25 mouse cellular contexts compared by ENCODE assay signal in the genomic region with DNA sequence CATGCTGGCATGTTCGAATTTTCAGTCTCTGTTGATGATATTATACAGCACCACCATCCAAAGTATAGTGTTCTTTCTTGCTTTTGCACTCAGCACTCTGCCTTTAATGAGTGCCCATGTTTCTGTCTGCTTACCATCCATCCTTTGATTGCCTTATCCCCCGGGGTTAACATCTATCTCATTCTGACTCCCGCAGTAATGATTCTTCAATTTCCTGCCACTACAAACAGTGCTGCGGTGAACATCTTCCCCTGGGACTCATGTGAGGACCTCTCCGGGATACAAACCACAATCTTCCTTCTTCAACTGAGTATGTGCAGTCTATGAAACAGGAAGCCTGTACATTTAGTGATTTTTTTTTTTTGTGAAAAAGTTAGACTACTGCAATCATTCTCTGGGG.
DNase-seq lines count a peak whose midpoint lies in the region; ATAC-seq and TF ChIP-seq lines count a peak whose summit lies in the region.
"Had no signal": no experiment of that assay in that cellular context is flagged by ENCODE, and none has a peak within 500 bp of the region (broad histone marks: within the 10 kb centered on the region; RNA-seq: fewer than 3 reads in every experiment).

No protein-coding gene starts in this region.

- H3K36me3 ChIP-seq in embryonic facial prominence, embryonic 14.5 days (ENCODE audit: control insufficient read depth, insufficient read depth, low read length), result no peaks in the 10 kb centered on the region
- H3K36me3 ChIP-seq in embryonic facial prominence, embryonic 10.5 days (replicated peaks), result no peaks in the 10 kb centered on the region
- H3K36me3 ChIP-seq in hindbrain, postnatal 0 days (ENCODE audit: insufficient read depth, low read length), result no peaks in the 10 kb centered on the region
- H3K36me3 ChIP-seq in hindbrain, embryonic 11.5 days (ENCODE audit: control insufficient read depth, insufficient read depth, low read length), result no peaks in the 10 kb centered on the region
- no peaks in the 10 kb centered on the region for H3K36me3 ChIP-seq in midbrain, postnatal 0 days (ENCODE audit: insufficient read depth, low read length)
- H3K36me3 ChIP-seq in midbrain, embryonic 10.5 days, result no peaks in the 10 kb centered on the region
- no peaks in the 10 kb centered on the region for H3K36me3 ChIP-seq in embryonic facial prominence, embryonic 15.5 days
- H3K36me3 ChIP-seq: embryonic facial prominence, embryonic 12.5 days; forebrain, embryonic 15.5 days; G1E had no signal

- no peaks in the 10 kb centered on the region for H3K9me3 ChIP-seq in embryonic facial prominence, embryonic 14.5 days (ENCODE audit: control insufficient read depth, low read length)
- no peaks in the 10 kb centered on the region for H3K9me3 ChIP-seq in embryonic facial prominence, embryonic 10.5 days
- H3K9me3 ChIP-seq in hindbrain, postnatal 0 days (ENCODE audit: low read length), result no peaks in the 10 kb centered on the region
- no peaks in the 10 kb centered on the region for H3K9me3 ChIP-seq in hindbrain, embryonic 11.5 days (ENCODE audit: control insufficient read depth, low read length)
- H3K9me3 ChIP-seq in midbrain, postnatal 0 days (ENCODE audit: low read length), result no peaks in the 10 kb centered on the region
- H3K9me3 ChIP-seq in midbrain, embryonic 10.5 days (replicated peaks), result no peaks in the 10 kb centered on the region
- H3K9me3 ChIP-seq in embryonic facial prominence, embryonic 15.5 days (replicated peaks), result no peaks in the 10 kb centered on the region
- H3K9me3 ChIP-seq: embryonic facial prominence, embryonic 12.5 days; forebrain, embryonic 13.5 days; forebrain, embryonic 15.5 days had no signal

- TF ChIP-seq CTCF in hindbrain, postnatal 0 days (IDR thresholded peaks at IDR 0.05; ENCODE audit: low read depth), result no peak
- no peak for TF ChIP-seq CTCF in midbrain, postnatal 0 days (IDR thresholded peaks at IDR 0.05)

- no peak overlapping the region for H3K9ac ChIP-seq in embryonic facial prominence, embryonic 14.5 days (ENCODE audit: low read depth, low read length)
- no peak overlapping the region for H3K9ac ChIP-seq in hindbrain, postnatal 0 days (replicated peaks; ENCODE audit: low read length)
- no peak overlapping the region for H3K9ac ChIP-seq in hindbrain, embryonic 11.5 days (ENCODE audit: low read depth, low read length)
- no peak overlapping the region for H3K9ac ChIP-seq in midbrain, postnatal 0 days (replicated peaks; ENCODE audit: low read length, poor library complexity, severe bottlenecking)
- no peak overlapping the region for H3K9ac ChIP-seq in embryonic facial prominence, embryonic 15.5 days
- H3K9ac ChIP-seq: embryonic facial prominence, embryonic 12.5 days; forebrain, embryonic 13.5 days; forebrain, embryonic 15.5 days; forebrain, postnatal 0 days had no signal

- H3K4me2 ChIP-seq in embryonic facial prominence, embryonic 14.5 days (ENCODE audit: low read depth, low read length), result no peak overlapping the region
- no peak overlapping the region for H3K4me2 ChIP-seq in hindbrain, postnatal 0 days (ENCODE audit: low read depth, low read length)
- H3K4me2 ChIP-seq in hindbrain, embryonic 11.5 days (replicated peaks; ENCODE audit: low read depth, low read length), result no peak overlapping the region
- H3K4me2 ChIP-seq in midbrain, postnatal 0 days (ENCODE audit: low read depth, low read length, poor library complexity, severe bottlenecking), result no peak overlapping the region
- H3K4me2 ChIP-seq in embryonic facial prominence, embryonic 15.5 days (replicated peaks), result no peak overlapping the region
- H3K4me2 ChIP-seq: embryonic facial prominence, embryonic 12.5 days; forebrain, embryonic 13.5 days; forebrain, embryonic 15.5 days had no signal

- H3K27me3 ChIP-seq in embryonic facial prominence, embryonic 14.5 days (replicated peaks; ENCODE audit: control insufficient read depth, insufficient read depth, low read length), result no peaks in the 10 kb centered on the region
- H3K27me3 ChIP-seq in embryonic facial prominence, embryonic 10.5 days (replicated peaks; ENCODE audit: low read depth, poor library complexity, severe bottlenecking), result no peaks in the 10 kb centered on the region
- no peaks in the 10 kb centered on the region for H3K27me3 ChIP-seq in hindbrain, postnatal 0 days (ENCODE audit: insufficient read depth, low read length)
- H3K27me3 ChIP-seq in hindbrain, embryonic 11.5 days (ENCODE audit: control insufficient read depth, insufficient read depth, low read length), result no peaks in the 10 kb centered on the region
- H3K27me3 ChIP-seq in midbrain, postnatal 0 days (ENCODE audit: insufficient read depth, low read length), result no peaks in the 10 kb centered on the region
- no peaks in the 10 kb centered on the region for H3K27me3 ChIP-seq in midbrain, embryonic 10.5 days (ENCODE audit: low read depth, poor library complexity, severe bottlenecking)
- no peaks in the 10 kb centered on the region for H3K27me3 ChIP-seq in embryonic facial prominence, embryonic 15.5 days
- H3K27me3 ChIP-seq: CH12.LX; embryonic facial prominence, embryonic 12.5 days; forebrain, embryonic 13.5 days; forebrain, embryonic 15.5 days had no signal

- peak; percentile 51 for DNase-seq in embryonic facial prominence, embryonic 14.5 days (ENCODE audit: low spot score)
- DNase-seq in embryonic facial prominence, embryonic 10.5 days (ENCODE audit: low spot score), result no peak
- DNase-seq in hindbrain, postnatal 0 days (ENCODE audit: low spot score), result peak; percentile 29
- no peak for DNase-seq in hindbrain, embryonic 11.5 days (ENCODE audit: low spot score)
- DNase-seq in midbrain, postnatal 0 days (ENCODE audit: low spot score), result peak; percentile 24
- DNase-seq in midbrain, embryonic 10.5 days (ENCODE audit: low spot score), result no peak
- DNase-seq in layer of hippocampus, postnatal 25 days (ENCODE audit: extremely low spot score in 1 of 2, low spot score in 1 of 2), result no peak
- DNase-seq: adrenal gland, adult 8-10 months; adrenal gland, postnatal 14 days; adrenal gland, postnatal 36 days; B cell, adult 2 months; cerebellum, adult 11 months; cerebellum, adult 18-20 months; cerebellum, adult 8-10 months; cerebellum, adult 9-11 months; embryo, embryonic 11 days; forebrain, postnatal 0 days had no signal

- no peaks in the 10 kb centered on the region for H3K4me1 ChIP-seq in embryonic facial prominence, embryonic 14.5 days (ENCODE audit: control insufficient read depth, insufficient read depth, low read length)
- peaks cover 3% of the 10 kb centered on the region; the same call in 1 of the 2 replicates for H3K4me1 ChIP-seq in embryonic facial prominence, embryonic 10.5 days
- H3K4me1 ChIP-seq in hindbrain, postnatal 0 days (ENCODE audit: insufficient read depth, low read length), result no peaks in the 10 kb centered on the region; the same call in 1 of the 2 replicates
- H3K4me1 ChIP-seq in hindbrain, embryonic 11.5 days (replicated peaks; ENCODE audit: control insufficient read depth, insufficient read depth, low read length), result no peaks in the 10 kb centered on the region
- no peaks in the 10 kb centered on the region for H3K4me1 ChIP-seq in midbrain, postnatal 0 days (ENCODE audit: insufficient read depth, low read length)
- peaks cover 4% of the 10 kb centered on the region; the same call in 1 of the 2 replicates for H3K4me1 ChIP-seq in midbrain, embryonic 10.5 days
- H3K4me1 ChIP-seq in embryonic facial prominence, embryonic 15.5 days, result no peaks in the 10 kb centered on the region
- H3K4me1 ChIP-seq: embryonic facial prominence, embryonic 12.5 days; forebrain, embryonic 13.5 days; forebrain, embryonic 15.5 days had no signal

- 49% methylated on average over 5 of the region's 5 CpGs for WGBS in embryonic facial prominence, embryonic 14.5 days
- WGBS in embryonic facial prominence, embryonic 10.5 days, result 79% methylated on average over 5 of the region's 5 CpGs
- 68% methylated on average over 5 of the region's 5 CpGs for WGBS in hindbrain, postnatal 0 days
- WGBS in hindbrain, embryonic 11.5 days, result 68% methylated on average over 5 of the region's 5 CpGs
- 59% methylated on average over 5 of the region's 5 CpGs for WGBS in midbrain, postnatal 0 days
- 84% methylated on average over 5 of the region's 5 CpGs for WGBS in midbrain, embryonic 10.5 days
- 42% methylated on average over 5 of the region's 5 CpGs for WGBS in embryonic facial prominence, embryonic 15.5 days

- H3K27ac ChIP-seq in embryonic facial prominence, embryonic 14.5 days (replicated peaks; ENCODE audit: low read depth, low read length), result no peak overlapping the region
- no peak overlapping the region for H3K27ac ChIP-seq in embryonic facial prominence, embryonic 10.5 days (replicated peaks)
- H3K27ac ChIP-seq in hindbrain, postnatal 0 days, result no peak overlapping the region
- no peak overlapping the region for H3K27ac ChIP-seq in hindbrain, embryonic 11.5 days (ENCODE audit: low read depth, low read length)
- H3K27ac ChIP-seq in midbrain, postnatal 0 days (ENCODE audit: low read depth, low read length), result no peak overlapping the region
- H3K27ac ChIP-seq in midbrain, embryonic 10.5 days (replicated peaks), result no peak overlapping the region
- H3K27ac ChIP-seq in embryonic facial prominence, embryonic 15.5 days (replicated peaks), result no peak overlapping the region
- H3K27ac ChIP-seq: embryonic facial prominence, embryonic 12.5 days; forebrain, embryonic 13.5 days; forebrain, embryonic 15.5 days had no signal

- H3K4me3 ChIP-seq in embryonic facial prominence, embryonic 14.5 days (ENCODE audit: low read depth, low read length), result no peak overlapping the region
- no peak overlapping the region for H3K4me3 ChIP-seq in embryonic facial prominence, embryonic 10.5 days
- no peak overlapping the region for H3K4me3 ChIP-seq in hindbrain, postnatal 0 days (ENCODE audit: low read length)
- H3K4me3 ChIP-seq in hindbrain, embryonic 11.5 days (ENCODE audit: low read depth, low read length), result no peak overlapping the region
- no peak overlapping the region for H3K4me3 ChIP-seq in midbrain, postnatal 0 days (ENCODE audit: low read depth, low read length)
- no peak overlapping the region for H3K4me3 ChIP-seq in midbrain, embryonic 10.5 days
- H3K4me3 ChIP-seq in embryonic facial prominence, embryonic 15.5 days (replicated peaks), result no peak overlapping the region
- H3K4me3 ChIP-seq: embryonic facial prominence, embryonic 12.5 days; forebrain, embryonic 13.5 days; forebrain, embryonic 15.5 days had no signal

- peak; percentile 74; the same call in 1 of the 2 replicates for ATAC-seq in embryonic facial prominence, embryonic 14.5 days (ENCODE audit: low read depth)
- no peak for ATAC-seq in hindbrain, postnatal 0 days
- ATAC-seq in hindbrain, embryonic 11.5 days (ENCODE audit: low FRiP score), result no peak
- ATAC-seq in midbrain, postnatal 0 days (ENCODE audit: low FRiP score), result no peak
- peak; percentile 24 for ATAC-seq in embryonic facial prominence, embryonic 15.5 days (ENCODE audit: insufficient number of reproducible peaks, low FRiP score, low TSS enrichment, low read depth)
- ATAC-seq: activated CD4-positive, CD25-positive, alpha-beta regulatory T cell, adult 4 months; CD4-positive, CD25-positive, alpha-beta regulatory T cell, adult 4 months; forebrain, embryonic 13.5 days; forebrain, embryonic 15.5 days; forebrain, postnatal 0 days had no signal

Comparison
In these comparisons a context has a peak if more than half of its experiments do, and no peak if none do; other contexts are left out.
1. DNase-seq: peak in embryonic facial prominence, embryonic 14.5 days (single experiment), hindbrain, postnatal 0 days (single experiment) and midbrain, postnatal 0 days (single experiment); none in embryonic facial prominence, embryonic 10.5 days (single experiment), hindbrain, embryonic 11.5 days (single experiment), midbrain, embryonic 10.5 days (single experiment) and layer of hippocampus, postnatal 25 days (0 of 2).
2. ATAC-seq: peak in embryonic facial prominence, embryonic 14.5 days (single experiment) and embryonic facial prominence, embryonic 15.5 days (single experiment); none in hindbrain, postnatal 0 days (single experiment), hindbrain, embryonic 11.5 days (single experiment) and midbrain, postnatal 0 days (single experiment).